Mouse (Mus musculus): ENCODE measurements around the gene Mrps14.

DNA sequence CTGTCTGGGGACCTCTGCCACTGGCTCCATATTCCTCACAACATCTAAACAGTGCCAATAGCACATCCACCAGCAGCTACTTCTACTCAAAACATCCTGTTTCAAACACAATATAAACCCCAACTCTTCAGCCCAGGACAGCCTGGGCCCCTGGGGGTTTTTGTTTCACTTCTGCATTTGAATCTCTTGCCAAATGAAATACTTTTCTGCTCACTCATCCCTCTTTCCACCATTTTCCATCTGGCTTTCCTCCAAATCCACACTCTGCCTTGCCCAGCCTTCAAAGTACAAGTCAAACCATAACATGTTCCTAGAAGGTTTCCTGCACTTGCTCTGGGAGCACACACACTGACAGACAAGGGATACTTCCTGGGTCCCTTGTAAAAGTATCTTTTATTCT is 38.9 kb downstream of the Mrps14 start:
- no peak for TF ChIP-seq CTCF (IDR thresholded peaks at IDR 0.05; ENCODE audit: low read depth, low read length)
- TF ChIP-seq GATA1 (IDR thresholded peaks at IDR 0.05; ENCODE audit: borderline replicate concordance, low read length): no peak
- no peak for TF ChIP-seq GATA2 (IDR thresholded peaks at IDR 0.05; ENCODE audit: borderline replicate concordance, low read depth, low read length)
- no peak for TF ChIP-seq TAL1 (conservative IDR thresholded peaks at IDR 0.05; ENCODE audit: low read depth, low read length)

All from G1E (cell line).